Mouse (Mus musculus): ENCODE results near the gene Ltbp4. TPM values are rescaled to one million over a fixed set of nuclear protein-coding genes. Genes with fewer than 3 reads are reported as not detected.
A peak's percentile ranks its signal among the peaks of the same experiment; 100 is the strongest.

Gene Ltbp4
- polyA plus RNA-seq, 1 experiment from 2014 or later = 7.2 TPM

GRCm38 (mm10) chr7:27379836-27380235, 42.3 kb upstream of the Ltbp4 start:
- no peak overlapping the region for H3K9ac ChIP-seq (replicated peaks)
- H3K27ac ChIP-seq (ENCODE audit: low read depth) = no peak overlapping the region
- ATAC-seq = no peak
- no peak for DNase-seq
- no peaks in the 10 kb centered on the region for H3K9me3 ChIP-seq (ENCODE audit: low read length)
- WGBS (ENCODE audit: insufficient replicate concordance) = 88% methylated on average over 6 of the region's 6 CpGs
- H3K4me3 ChIP-seq (ENCODE audit: low read depth, low read length) = no peak overlapping the region
- no peaks in the 10 kb centered on the region for H3K36me3 ChIP-seq (replicated peaks; ENCODE audit: insufficient read depth, low read length)
- TF ChIP-seq EP300 (IDR thresholded peaks at IDR 0.05; ENCODE audit: low read depth) = no peak
- no peak for TF ChIP-seq CTCF (IDR thresholded peaks at IDR 0.05; ENCODE audit: low read depth)
- peaks cover 15% of the 10 kb centered on the region for H3K27me3 ChIP-seq (ENCODE audit: insufficient read depth, low read length)
- H3K4me2 ChIP-seq (ENCODE audit: low read depth, low read length) = no peak overlapping the region
- no peaks in the 10 kb centered on the region for H3K4me1 ChIP-seq (ENCODE audit: insufficient read depth)

GRCm38 (mm10) chr7:27378431-27378830, 40.9 kb upstream of the Ltbp4 start:
- H3K27ac ChIP-seq (ENCODE audit: low read depth) = no peak overlapping the region
- DNase-seq = no peak
- no peaks in the 10 kb centered on the region for H3K4me1 ChIP-seq (ENCODE audit: insufficient read depth)
- no peak overlapping the region for H3K4me3 ChIP-seq (ENCODE audit: low read depth, low read length)
- 20% methylated on average over 4 of the region's 4 CpGs for WGBS (ENCODE audit: insufficient replicate concordance)
- no peaks in the 10 kb centered on the region for H3K36me3 ChIP-seq (replicated peaks; ENCODE audit: insufficient read depth, low read length)
- no peaks in the 10 kb centered on the region for H3K9me3 ChIP-seq (ENCODE audit: low read length)
- no peak for ATAC-seq
- TF ChIP-seq EP300 (IDR thresholded peaks at IDR 0.05; ENCODE audit: low read depth) (no peak), CTCF (IDR thresholded peaks at IDR 0.05; ENCODE audit: low read depth) (peak; percentile 61)
- H3K9ac ChIP-seq (replicated peaks) = no peak overlapping the region
- no peak overlapping the region for H3K4me2 ChIP-seq (ENCODE audit: low read depth, low read length)
- H3K27me3 ChIP-seq (ENCODE audit: insufficient read depth, low read length) = peaks cover 27% of the 10 kb centered on the region

GRCm38 (mm10) chr7:27375274-27375673, 37.8 kb upstream of the Ltbp4 start:
- Histone ChIP-seq H3K27ac (ENCODE audit: low read depth) (no peak overlapping the region), H3K4me2 (ENCODE audit: low read depth, low read length) (no peak overlapping the region), H3K9me3 (ENCODE audit: low read length) (no peaks in the 10 kb centered on the region), H3K9ac (replicated peaks) (no peak overlapping the region), H3K36me3 (replicated peaks; ENCODE audit: insufficient read depth, low read length) (no peaks in the 10 kb centered on the region), H3K4me1 (ENCODE audit: insufficient read depth) (no peaks in the 10 kb centered on the region), H3K27me3 (ENCODE audit: insufficient read depth, low read length) (peaks cover 55% of the 10 kb centered on the region), H3K4me3 (ENCODE audit: low read depth, low read length) (no peak overlapping the region)
- WGBS (ENCODE audit: insufficient replicate concordance) = 3% methylated on average over 22 of the region's 22 CpGs
- no peak for TF ChIP-seq CTCF (IDR thresholded peaks at IDR 0.05; ENCODE audit: low read depth)
- TF ChIP-seq EP300 (IDR thresholded peaks at IDR 0.05; ENCODE audit: low read depth) = no peak
- DNase-seq = no peak
- no peak for ATAC-seq

- DNase-seq (no peak), ATAC-seq (no peak)
- no peak overlapping the region for H3K4me2 ChIP-seq (ENCODE audit: low read depth, low read length)
Measured at GRCm38 (mm10) chr7:27371715-27372462, 34.4 kb upstream of the Ltbp4 start.

GRCm38 (mm10) chr7:27369111-27369510, 31.6 kb upstream of the Ltbp4 start:
- DNase-seq = no peak
- H3K9ac ChIP-seq (replicated peaks) = no peak overlapping the region
- H3K27ac ChIP-seq (ENCODE audit: low read depth) = no peak overlapping the region
- H3K27me3 ChIP-seq (ENCODE audit: insufficient read depth, low read length) = peaks cover 91% of the 10 kb centered on the region
- no peaks in the 10 kb centered on the region for H3K36me3 ChIP-seq (replicated peaks; ENCODE audit: insufficient read depth, low read length)
- no peak overlapping the region for H3K4me3 ChIP-seq (ENCODE audit: low read depth, low read length)
- TF ChIP-seq CTCF (IDR thresholded peaks at IDR 0.05; ENCODE audit: low read depth) = no peak
- TF ChIP-seq EP300 (IDR thresholded peaks at IDR 0.05; ENCODE audit: low read depth) = no peak
- ATAC-seq = no peak
- H3K4me1 ChIP-seq (ENCODE audit: insufficient read depth) = 0 out of 2 replicates have a peak, but pooled peaks cover 2% of the 10 kb centered on the region
- no peaks in the 10 kb centered on the region for H3K9me3 ChIP-seq (ENCODE audit: low read length)
- no peak overlapping the region for H3K4me2 ChIP-seq (ENCODE audit: low read depth, low read length)
- WGBS (ENCODE audit: insufficient replicate concordance) = 78% methylated on average over 19 of the region's 19 CpGs

More at GRCm38 (mm10) chr7:27371715-27372462, 34.4 kb upstream of the Ltbp4 start:
- H3K27me3 ChIP-seq (ENCODE audit: insufficient read depth, low read length) = peaks cover 83% of the 10 kb centered on the region
- WGBS (ENCODE audit: insufficient replicate concordance) = 7% methylated on average over 44 of the region's 44 CpGs
- no peaks in the 10 kb centered on the region for H3K36me3 ChIP-seq (replicated peaks; ENCODE audit: insufficient read depth, low read length)
- TF ChIP-seq CTCF (IDR thresholded peaks at IDR 0.05; ENCODE audit: low read depth) (no peak), EP300 (IDR thresholded peaks at IDR 0.05; ENCODE audit: low read depth) (no peak)
- 0 out of 2 replicates have a peak, but pooled peaks cover 2% of the 10 kb centered on the region for H3K4me1 ChIP-seq (ENCODE audit: insufficient read depth)
- H3K9me3 ChIP-seq (ENCODE audit: low read length) = no peaks in the 10 kb centered on the region
- H3K4me3 ChIP-seq (ENCODE audit: low read depth, low read length) = no peak overlapping the region
- no peak overlapping the region for H3K9ac ChIP-seq (replicated peaks)
- H3K27ac ChIP-seq (ENCODE audit: low read depth) = no peak overlapping the region

- peaks cover 2% of the 10 kb centered on the region; the same call in 1 of the 2 replicates for H3K4me1 ChIP-seq (ENCODE audit: insufficient read depth)
- no peaks in the 10 kb centered on the region for H3K9me3 ChIP-seq (ENCODE audit: low read length)
- no peak for TF ChIP-seq CTCF (IDR thresholded peaks at IDR 0.05; ENCODE audit: low read depth)
- no peak for TF ChIP-seq EP300 (IDR thresholded peaks at IDR 0.05; ENCODE audit: low read depth)
- H3K4me3 ChIP-seq (ENCODE audit: low read depth, low read length) = no peak overlapping the region
- no peak for DNase-seq
- no peak for ATAC-seq
- no peak overlapping the region for H3K27ac ChIP-seq (ENCODE audit: low read depth)
- WGBS (ENCODE audit: insufficient replicate concordance) = 13% methylated on average over 11 of the region's 11 CpGs
- H3K27me3 ChIP-seq (ENCODE audit: insufficient read depth, low read length) = peaks cover 90% of the 10 kb centered on the region
- H3K9ac ChIP-seq (replicated peaks) = no peak overlapping the region
- H3K4me2 ChIP-seq (ENCODE audit: low read depth, low read length) = no peak overlapping the region
- no peaks in the 10 kb centered on the region for H3K36me3 ChIP-seq (replicated peaks; ENCODE audit: insufficient read depth, low read length)
Measured at GRCm38 (mm10) chr7:27367976-27368375, 30.5 kb upstream of the Ltbp4 start.

All from liver, postnatal 0 days (tissue).